Mouse (Mus musculus) hindbrain, embryonic 12.5 days (tissue): ENCODE measurements at regions not wholly inside any gene's neighbourhood (a gene's known extent, or its start where the extent isn't known, plus 50 kb on each side); places are given as distances from the start of the nearest gene placed in this dataset.

Experiments used
- ATAC-seq: fragments of 200-750 bp; cut with Nextera tagmentation; 2 replicates; pipeline ENCODE4 v1.8.0; 2017; ENCODE audit warnings: moderate TSS enrichment; ENCODE audit not compliant: low FRiP score
- H3K27ac ChIP-seq: fragments of 300-500 bp; sonication (generic); 2 replicates; pipeline ENCODE4 v1.5.1; 2016; ENCODE audit warnings: mild to moderate bottlenecking
- H3K27me3 ChIP-seq: fragments of 300-500 bp; sonication (generic); 2 replicates; pipeline ENCODE4 v1.6.1; 2016; ENCODE audit warnings: mild to moderate bottlenecking
- H3K36me3 ChIP-seq: fragments of 300-500 bp; sonication (generic); 2 replicates; pipeline ENCODE4 v1.6.1; 2016; ENCODE audit warnings: mild to moderate bottlenecking
- H3K4me1 ChIP-seq: fragments of 300-500 bp; sonication (generic); 2 replicates; pipeline ENCODE4 v1.6.1; 2016
- H3K4me2 ChIP-seq: fragments of 300-500 bp; sonication (generic); replicated peaks from 2 replicates; pipeline ENCODE4 v1.6.1; 2016; ENCODE audit warnings: mild to moderate bottlenecking
- H3K4me3 ChIP-seq: fragments of 300-500 bp; sonication (generic); 2 replicates; pipeline ENCODE4 v1.5.1; 2016; ENCODE audit warnings: mild to moderate bottlenecking
- H3K9ac ChIP-seq: fragments of 300-500 bp; sonication (generic); 2 replicates; pipeline ENCODE4 v1.6.1; 2016; ENCODE audit warnings: mild to moderate bottlenecking, moderate library complexity
- H3K9me3 ChIP-seq: fragments of 300-500 bp; sonication (generic); replicated peaks from 2 replicates; pipeline ENCODE4 v1.6.1; 2016; ENCODE audit warnings: mild to moderate bottlenecking
- WGBS: fragments of 180-500 bp; shearing (Covaris S2); methylation state at CpG from one replicate; pipeline ENCODE4 v1.1.7; 2016; 5-methylcytosine and 5-hydroxymethylcytosine counted together

DNA sequence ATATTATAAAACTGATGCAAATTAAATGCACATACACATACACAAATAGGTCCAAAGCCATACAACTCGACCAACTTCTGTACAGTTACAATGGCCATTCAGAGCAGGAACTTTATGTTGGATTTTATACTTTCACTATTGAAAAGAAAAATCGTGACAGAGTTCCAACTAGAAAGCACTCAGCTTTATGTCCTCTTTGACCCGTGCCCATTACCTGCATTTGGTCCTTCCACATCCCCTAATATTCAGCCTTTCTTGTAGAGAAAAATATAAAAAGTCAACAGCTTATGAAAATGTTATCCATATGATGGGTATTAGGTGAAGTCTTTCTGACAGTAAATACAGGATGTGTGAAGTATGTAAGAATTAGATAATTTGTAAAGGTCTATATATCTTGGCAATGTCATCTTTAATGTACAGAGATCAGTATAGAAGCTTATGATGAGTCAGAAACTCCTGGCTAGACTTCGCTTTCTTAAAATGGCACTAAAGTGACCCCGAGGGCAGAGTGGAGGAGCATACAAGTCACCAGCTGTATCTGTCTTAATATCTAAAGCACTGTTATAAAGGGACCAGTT is 252.2 kb upstream of the Prdm1 start:
- H3K27me3 ChIP-seq, result no peaks in the 10 kb centered on the region
- H3K4me2 ChIP-seq, result no peak overlapping the region
- no peak for ATAC-seq
- no peaks in the 10 kb centered on the region for H3K9me3 ChIP-seq
- H3K4me3 ChIP-seq, result no peak overlapping the region
- 90% methylated on average over 5 of the region's 5 CpGs for WGBS
- no peak overlapping the region for H3K27ac ChIP-seq
- no peaks in the 10 kb centered on the region for H3K4me1 ChIP-seq
- no peaks in the 10 kb centered on the region for H3K36me3 ChIP-seq
- H3K9ac ChIP-seq, result no peak overlapping the region

DNA sequence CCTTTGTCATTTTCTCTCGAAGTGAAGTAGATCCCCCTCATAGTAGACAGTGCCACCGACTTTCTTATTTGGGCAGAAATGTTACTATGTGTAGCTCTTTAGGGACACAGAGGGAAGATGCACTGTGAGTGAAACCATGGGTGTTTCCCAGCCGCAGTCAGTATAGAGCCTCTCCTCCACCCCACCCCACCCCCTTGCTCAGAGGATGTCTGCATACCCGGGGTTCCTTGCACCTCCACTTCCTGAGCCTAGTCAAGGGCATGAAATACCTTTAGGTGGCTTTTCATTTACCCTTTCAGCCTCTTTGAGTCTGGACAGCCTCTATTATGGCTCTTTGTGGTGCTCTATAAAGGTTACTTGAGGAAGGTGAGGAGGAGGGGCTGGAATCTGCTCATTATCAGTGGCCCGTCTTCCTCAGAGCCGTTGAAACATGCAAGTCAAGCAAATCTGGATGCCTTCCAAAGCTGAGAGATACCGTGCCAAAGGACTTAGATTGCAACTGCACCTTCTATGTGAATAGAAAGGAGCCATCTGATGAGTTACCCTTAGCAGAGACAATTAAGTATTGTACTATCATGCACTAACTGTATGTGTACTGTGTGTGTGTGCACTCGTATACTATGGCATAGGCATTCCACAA is 251.4 kb upstream of the Prdm1 start:
- ATAC-seq, result no peak
- Histone ChIP-seq H3K27me3 (no peaks in the 10 kb centered on the region), H3K4me1 (no peaks in the 10 kb centered on the region), H3K27ac (no peak overlapping the region), H3K4me3 (no peak overlapping the region), H3K9ac (no peak overlapping the region), H3K4me2 (no peak overlapping the region), H3K9me3 (no peaks in the 10 kb centered on the region), H3K36me3 (no peaks in the 10 kb centered on the region)
- 79% methylated on average over 8 of the region's 8 CpGs for WGBS

DNA sequence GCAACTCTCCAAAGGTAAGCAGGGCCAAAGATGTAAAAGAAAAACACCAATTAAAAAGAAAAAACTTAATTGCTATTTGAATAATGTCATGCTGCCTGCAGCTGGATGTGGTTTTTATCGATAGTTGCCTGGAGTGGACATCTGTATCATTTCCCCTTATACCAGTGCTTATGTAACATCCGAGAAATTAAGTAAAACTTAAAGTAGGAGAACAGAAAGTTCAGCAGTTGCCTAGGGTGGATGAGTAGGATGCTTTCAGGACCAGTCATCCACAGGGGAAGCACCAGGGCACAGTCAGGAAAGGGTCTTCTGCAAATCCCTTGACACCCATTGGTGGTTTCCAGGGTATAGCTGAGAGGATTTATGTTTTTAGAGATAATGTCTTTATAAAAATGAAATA is 248.9 kb upstream of the Prdm1 start:
- Histone ChIP-seq H3K27me3 (no peaks in the 10 kb centered on the region), H3K36me3 (no peaks in the 10 kb centered on the region), H3K4me1 (no peaks in the 10 kb centered on the region), H3K9me3 (no peaks in the 10 kb centered on the region), H3K4me3 (no peak overlapping the region), H3K27ac (no peak overlapping the region), H3K9ac (no peak overlapping the region), H3K4me2 (no peak overlapping the region)
- no peak for ATAC-seq
- WGBS, result 95% methylated on average over 2 of the region's 2 CpGs

DNA sequence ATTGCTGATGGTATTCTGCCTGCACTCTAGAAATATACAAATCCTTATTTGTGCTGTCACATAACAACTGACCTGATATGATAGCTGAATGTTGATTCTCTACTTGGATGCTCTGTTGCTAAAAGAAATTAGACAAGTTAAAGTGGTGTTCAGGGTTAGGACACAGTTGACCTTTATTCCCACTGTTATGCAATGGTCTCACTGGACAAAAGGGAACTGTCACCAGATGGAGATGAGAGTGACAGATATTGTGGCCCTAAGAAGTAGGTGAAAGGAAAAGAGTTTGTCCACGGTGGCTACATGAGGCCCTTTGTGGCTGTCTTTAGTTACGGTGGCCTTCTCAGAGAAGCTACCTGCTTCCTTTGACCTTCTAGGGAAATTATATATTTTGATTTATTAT is 247.9 kb upstream of the Prdm1 start:
- Histone ChIP-seq H3K9me3 (no peaks in the 10 kb centered on the region), H3K4me3 (no peak overlapping the region), H3K36me3 (no peaks in the 10 kb centered on the region), H3K27ac (no peak overlapping the region), H3K4me1 (no peaks in the 10 kb centered on the region), H3K9ac (no peak overlapping the region), H3K4me2 (no peak overlapping the region), H3K27me3 (no peaks in the 10 kb centered on the region)
- 47% methylated on average over 2 of the region's 2 CpGs for WGBS
- no peak for ATAC-seq

DNA sequence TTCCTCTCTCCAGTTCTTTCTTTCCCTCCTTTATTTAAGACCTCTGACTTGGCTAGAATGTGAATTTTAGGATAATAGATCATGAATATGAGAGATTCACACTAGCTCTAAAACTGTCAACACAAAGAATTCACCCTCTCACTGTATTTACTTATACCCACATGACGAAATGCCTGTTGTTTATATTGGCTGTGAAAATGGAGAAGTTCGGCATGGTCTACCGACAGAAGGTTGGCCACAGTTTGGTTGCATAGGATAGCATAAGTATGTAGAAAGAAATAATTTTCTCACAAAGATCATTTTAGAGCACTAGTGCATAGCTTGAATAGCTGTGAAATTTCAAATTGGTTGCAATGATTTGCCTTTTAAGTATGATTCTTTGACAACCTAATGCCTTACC is 237.2 kb upstream of the Prdm1 start:
- no peak overlapping the region for H3K4me2 ChIP-seq
- H3K4me3 ChIP-seq, result no peak overlapping the region
- no peak overlapping the region for H3K27ac ChIP-seq
- ATAC-seq, result no peak
- H3K27me3 ChIP-seq, result no peaks in the 10 kb centered on the region
- no peaks in the 10 kb centered on the region for H3K4me1 ChIP-seq
- no peaks in the 10 kb centered on the region for H3K36me3 ChIP-seq
- no peaks in the 10 kb centered on the region for H3K9me3 ChIP-seq
- no peak overlapping the region for H3K9ac ChIP-seq
- WGBS, result 80% methylated on average over 3 of the region's 3 CpGs

DNA sequence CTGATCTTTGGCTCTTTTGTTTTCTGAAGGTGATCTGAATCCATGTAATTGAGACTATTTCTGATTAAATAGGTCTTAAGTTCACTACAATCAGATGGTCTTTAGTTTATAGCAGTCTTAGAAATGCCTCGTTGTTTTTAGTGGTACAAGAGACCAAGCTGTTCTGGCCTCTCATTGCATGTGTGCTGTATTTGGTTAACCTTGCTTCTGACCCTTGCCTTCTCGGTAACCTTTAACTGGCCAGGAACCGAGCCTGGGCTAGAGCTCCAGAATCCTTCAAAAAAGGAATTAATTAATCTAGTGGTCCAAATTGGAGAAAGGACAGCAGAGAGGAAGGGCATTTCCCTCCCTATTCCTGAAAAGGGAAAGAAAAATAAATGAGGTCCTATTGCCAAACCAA is 234.8 kb upstream of the Prdm1 start:
- H3K4me1 ChIP-seq, result no peaks in the 10 kb centered on the region
- no peak overlapping the region for H3K4me3 ChIP-seq
- no peak overlapping the region for H3K9ac ChIP-seq
- H3K4me2 ChIP-seq, result no peak overlapping the region
- H3K9me3 ChIP-seq, result no peaks in the 10 kb centered on the region
- H3K27me3 ChIP-seq, result no peaks in the 10 kb centered on the region
- H3K36me3 ChIP-seq, result no peaks in the 10 kb centered on the region
- no peak for ATAC-seq
- no peak overlapping the region for H3K27ac ChIP-seq
- 38% methylated on average over 3 of the region's 3 CpGs for WGBS

DNA sequence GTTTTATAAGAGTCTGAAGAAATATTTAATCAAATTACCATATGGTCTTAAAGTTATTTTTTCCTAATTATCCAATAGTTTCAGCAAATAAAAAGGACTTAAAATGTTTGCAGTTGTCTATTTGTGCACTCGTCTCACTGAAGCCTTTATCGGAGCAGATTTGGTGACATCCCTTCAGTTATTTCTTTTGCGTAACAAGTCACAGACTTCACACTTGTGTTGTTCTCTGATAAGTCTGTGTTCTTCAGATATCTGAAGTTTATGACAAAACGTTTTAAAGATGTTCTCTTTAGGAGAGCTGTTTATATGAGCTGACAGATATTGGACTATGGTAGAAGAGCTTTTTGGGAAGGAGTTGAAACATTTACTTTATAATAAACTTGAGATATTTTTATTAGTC is 233.8 kb upstream of the Prdm1 start:
- ATAC-seq, result no peak
- Histone ChIP-seq H3K4me1 (no peaks in the 10 kb centered on the region), H3K27ac (no peak overlapping the region), H3K27me3 (no peaks in the 10 kb centered on the region), H3K9me3 (no peaks in the 10 kb centered on the region), H3K4me2 (no peak overlapping the region), H3K36me3 (no peaks in the 10 kb centered on the region), H3K4me3 (no peak overlapping the region), H3K9ac (no peak overlapping the region)
- 82% methylated on average over 4 of the region's 4 CpGs for WGBS

DNA sequence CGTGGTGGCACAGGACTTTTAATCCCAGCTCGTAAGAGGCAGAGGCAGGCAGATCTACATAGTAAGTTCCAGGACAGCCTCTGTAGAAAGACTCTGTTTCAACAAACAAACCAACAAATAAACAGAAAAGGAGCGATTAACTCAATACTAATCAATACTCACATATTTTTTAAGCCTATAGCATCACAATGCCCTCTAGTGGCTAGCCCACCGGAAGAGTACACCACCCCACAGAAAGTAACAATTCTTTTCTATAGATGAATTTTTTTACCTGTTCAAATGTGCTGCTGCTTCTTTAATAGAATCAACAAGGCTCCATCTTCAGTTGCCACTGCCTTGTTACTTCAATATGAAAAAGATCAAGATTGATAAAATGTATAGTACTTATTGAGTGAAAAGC is 233.0 kb upstream of the Prdm1 start:
- 82% methylated on average over 4 of the region's 4 CpGs for WGBS
- Histone ChIP-seq H3K27ac (no peak overlapping the region), H3K4me3 (no peak overlapping the region), H3K9ac (no peak overlapping the region), H3K27me3 (no peaks in the 10 kb centered on the region), H3K36me3 (no peaks in the 10 kb centered on the region), H3K4me2 (no peak overlapping the region), H3K4me1 (no peaks in the 10 kb centered on the region), H3K9me3 (no peaks in the 10 kb centered on the region)
- no peak for ATAC-seq

DNA sequence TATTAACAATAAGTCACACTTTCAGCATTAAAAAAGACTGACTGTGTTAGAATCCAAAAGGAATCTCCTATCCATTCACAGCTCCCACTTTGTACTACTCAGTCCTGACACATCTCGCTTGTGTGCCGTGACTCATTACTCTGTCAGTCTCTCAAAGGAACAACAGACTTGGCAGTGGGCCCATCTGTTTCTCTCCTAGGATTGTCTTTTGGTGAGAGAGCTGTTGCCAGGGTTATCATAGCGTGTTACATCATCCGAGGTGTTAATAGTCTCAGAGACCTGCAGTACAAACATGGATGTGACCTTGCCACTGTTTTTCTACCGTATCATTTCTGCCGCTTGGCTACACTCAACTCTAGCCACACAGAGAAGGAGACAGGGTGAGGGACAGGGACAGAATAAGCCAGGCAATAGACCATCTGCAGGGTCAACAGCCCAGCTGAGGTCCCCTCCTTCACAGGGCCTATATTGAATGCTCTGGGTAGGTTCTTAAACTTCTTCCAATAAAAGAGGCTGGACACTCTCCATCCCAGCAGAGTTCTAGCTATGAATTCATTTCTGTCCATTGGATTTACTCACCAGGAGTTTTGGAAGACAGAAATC is 227.2 kb upstream of the Prdm1 start:
- Histone ChIP-seq H3K27ac (no peak overlapping the region), H3K27me3 (no peaks in the 10 kb centered on the region), H3K4me2 (no peak overlapping the region), H3K36me3 (no peaks in the 10 kb centered on the region), H3K9me3 (no peaks in the 10 kb centered on the region), H3K4me3 (no peak overlapping the region), H3K9ac (no peak overlapping the region), H3K4me1 (no peaks in the 10 kb centered on the region)
- WGBS, result 63% methylated on average over 6 of the region's 6 CpGs
- ATAC-seq, result peak; percentile 71

DNA sequence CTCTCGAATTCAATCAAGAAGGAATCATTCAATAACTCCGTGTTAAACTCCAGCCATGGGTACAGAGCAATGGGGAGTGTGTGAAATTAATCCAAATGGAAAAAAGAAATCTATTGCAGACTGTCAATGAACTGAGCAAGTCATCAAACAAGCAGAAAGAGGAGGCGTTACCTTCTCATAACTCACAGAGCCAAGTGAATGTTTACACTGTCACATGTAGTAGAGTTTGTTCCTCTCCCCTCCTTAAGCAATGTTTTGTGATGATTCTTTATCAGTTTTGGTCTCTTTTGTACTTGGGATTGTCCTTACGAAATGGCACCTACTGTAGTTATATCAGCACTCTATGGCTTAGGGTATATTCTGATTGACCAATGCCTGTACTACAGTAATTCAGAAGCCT is 226.6 kb upstream of the Prdm1 start:
- 72% methylated on average over 4 of the region's 4 CpGs for WGBS
- Histone ChIP-seq H3K4me3 (no peak overlapping the region), H3K4me2 (no peak overlapping the region), H3K36me3 (no peaks in the 10 kb centered on the region), H3K27me3 (no peaks in the 10 kb centered on the region), H3K4me1 (no peaks in the 10 kb centered on the region), H3K9ac (no peak overlapping the region), H3K9me3 (no peaks in the 10 kb centered on the region), H3K27ac (no peak overlapping the region)
- no peak for ATAC-seq

DNA sequence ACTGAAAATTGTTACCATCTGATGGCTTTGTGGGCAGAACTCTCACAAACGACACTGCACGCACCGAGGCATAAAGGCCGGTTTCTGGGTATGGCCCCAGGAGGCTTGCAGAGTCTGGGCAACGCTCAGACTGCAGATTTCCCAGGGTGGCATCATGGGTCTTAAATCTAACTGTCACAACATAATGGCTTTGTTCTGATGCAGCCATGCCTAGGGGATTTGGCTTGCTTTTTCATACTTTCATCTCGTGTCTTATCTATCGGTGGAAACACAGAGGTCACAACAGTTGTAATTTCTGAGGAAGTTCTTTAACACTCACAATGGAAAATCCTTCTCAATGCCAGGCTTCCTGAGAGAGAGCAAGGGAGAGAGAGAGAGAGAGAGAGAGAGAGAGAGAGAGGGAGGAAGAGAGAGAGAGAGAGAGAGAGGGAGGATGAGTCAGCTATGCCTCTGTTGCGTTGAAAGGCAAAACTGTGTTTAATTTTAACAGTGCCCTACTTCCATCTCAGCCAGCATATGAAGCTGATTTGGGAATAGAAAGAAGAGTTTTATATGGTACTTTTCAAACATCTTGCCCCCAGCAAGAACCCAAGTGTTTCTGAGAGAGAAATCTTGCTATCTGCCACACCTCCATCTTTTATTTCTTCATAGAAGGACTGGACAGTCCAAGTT is 224.6 kb upstream of the Prdm1 start:
- 48% methylated on average over 8 of the region's 8 CpGs for WGBS
- Histone ChIP-seq H3K36me3 (no peaks in the 10 kb centered on the region), H3K9me3 (no peaks in the 10 kb centered on the region), H3K27me3 (no peaks in the 10 kb centered on the region), H3K4me1 (no peaks in the 10 kb centered on the region), H3K4me3 (no peak overlapping the region), H3K27ac (no peak overlapping the region), H3K9ac (no peak overlapping the region), H3K4me2 (no peak overlapping the region)
- no peak for ATAC-seq

DNA sequence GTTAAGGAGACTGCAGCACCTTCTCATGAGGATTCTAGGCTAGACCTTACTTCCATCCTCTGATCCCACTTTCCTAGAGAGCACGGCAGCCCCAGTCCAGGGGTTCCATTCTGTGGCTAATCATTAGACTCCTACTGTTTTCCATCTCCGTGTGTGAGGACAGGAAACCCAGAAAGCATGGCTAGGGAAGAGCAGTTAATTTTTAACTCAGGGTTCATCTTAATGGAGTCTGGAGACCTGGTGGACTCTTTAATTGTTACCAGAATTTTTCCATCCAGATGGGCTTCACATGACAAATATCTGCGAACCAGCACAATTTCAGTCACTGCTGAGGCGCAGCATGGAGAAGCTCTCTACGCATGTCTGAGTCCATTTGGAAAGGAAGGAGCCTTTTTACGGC is 222.8 kb upstream of the Prdm1 start:
- H3K36me3 ChIP-seq, result no peaks in the 10 kb centered on the region
- ATAC-seq, result no peak
- H3K9ac ChIP-seq, result no peak overlapping the region
- no peak overlapping the region for H3K4me3 ChIP-seq
- H3K9me3 ChIP-seq, result no peaks in the 10 kb centered on the region
- no peak overlapping the region for H3K4me2 ChIP-seq
- 79% methylated on average over 6 of the region's 6 CpGs for WGBS
- H3K27me3 ChIP-seq, result no peaks in the 10 kb centered on the region
- H3K27ac ChIP-seq, result no peak overlapping the region
- H3K4me1 ChIP-seq, result no peaks in the 10 kb centered on the region

DNA sequence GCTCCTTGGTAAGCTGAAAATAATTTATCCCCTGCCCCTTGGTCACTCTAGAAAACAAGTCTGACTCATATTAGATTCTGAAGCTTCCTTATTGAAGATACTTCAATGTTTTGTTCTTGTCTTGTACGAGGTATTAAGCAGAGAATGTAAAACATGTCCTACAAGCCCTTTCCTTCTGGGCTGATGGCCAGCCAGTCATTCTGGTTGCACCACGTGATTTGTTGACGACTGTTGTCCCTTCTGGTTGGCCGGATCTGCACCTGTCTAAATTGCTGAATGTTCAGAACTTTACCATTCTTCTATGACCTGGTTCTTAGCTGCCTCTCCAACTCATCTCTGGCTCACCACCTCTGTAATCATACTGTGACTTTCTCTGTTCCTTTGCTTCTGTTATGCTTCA is 220.9 kb upstream of the Prdm1 start:
- WGBS, result 82% methylated on average over 4 of the region's 4 CpGs
- no peaks in the 10 kb centered on the region for H3K9me3 ChIP-seq
- H3K36me3 ChIP-seq, result no peaks in the 10 kb centered on the region
- no peak overlapping the region for H3K9ac ChIP-seq
- no peaks in the 10 kb centered on the region for H3K27me3 ChIP-seq
- no peak overlapping the region for H3K27ac ChIP-seq
- ATAC-seq, result no peak
- no peak overlapping the region for H3K4me2 ChIP-seq
- H3K4me3 ChIP-seq, result no peak overlapping the region
- H3K4me1 ChIP-seq, result no peaks in the 10 kb centered on the region
